Mouse (Mus musculus): Measurements from ENCODE around the gene Kdm2a. TPM values are rescaled to one million over a fixed set of nuclear protein-coding genes. Genes with fewer than 3 reads are reported as not detected.
A peak's percentile ranks its signal among the peaks of the same experiment; 100 is the strongest.

Kdm2a gene
- total and polyA plus RNA-seq, 3 experiments, result 17.3 to 51.9 (median 23.1) TPM

DNA sequence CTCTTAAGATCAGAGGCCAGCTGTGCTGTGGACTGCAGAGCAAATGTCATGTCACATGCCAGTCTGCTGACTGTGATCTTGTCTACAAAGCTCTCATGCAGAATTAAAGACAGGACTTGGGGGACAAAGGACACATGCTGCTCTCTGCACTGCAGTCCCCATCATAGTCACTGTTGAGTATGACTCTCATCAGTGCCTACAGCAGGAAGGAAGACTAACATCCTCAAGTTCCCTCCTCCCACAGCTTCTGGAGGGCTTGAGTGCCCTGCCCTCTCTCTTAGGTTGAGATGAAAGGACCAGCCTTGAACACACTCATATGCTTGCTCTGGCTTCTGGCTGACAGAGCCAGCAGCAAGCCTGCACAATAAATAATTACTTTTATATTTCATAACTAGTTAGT, 19.6 kb upstream of the Kdm2a start:
- H3K9me3 ChIP-seq (replicated peaks; ENCODE audit: low read length), result no peaks in the 10 kb centered on the region
- no peak for TF ChIP-seq RCOR1 (conservative IDR thresholded peaks at IDR 0.05; ENCODE audit: low read depth, low read length)
- TF ChIP-seq MAZ (IDR thresholded peaks at IDR 0.05; ENCODE audit: low read depth, low read length), result no peak
- TF ChIP-seq USF1 (IDR thresholded peaks at IDR 0.05; ENCODE audit: low read depth, low read length), result no peak
- no peak for TF ChIP-seq NRF1 (IDR thresholded peaks at IDR 0.05; ENCODE audit: low read depth, low read length)
- TF ChIP-seq GABPA (IDR thresholded peaks at IDR 0.05; ENCODE audit: insufficient replicate concordance, low read depth, low read length), result no peak
- TF ChIP-seq UBTF (IDR thresholded peaks at IDR 0.05; ENCODE audit: low read depth, low read length), result no peak
- no peak for TF ChIP-seq MXI1 (IDR thresholded peaks at IDR 0.05; ENCODE audit: low read depth, low read length)
- no peak for TF ChIP-seq MYC (IDR thresholded peaks at IDR 0.05; ENCODE audit: low read depth, low read length)
- no peak for TF ChIP-seq SMC3 (IDR thresholded peaks at IDR 0.05; ENCODE audit: low read depth, low read length)
- no peak for TF ChIP-seq USF2 (conservative IDR thresholded peaks at IDR 0.05; ENCODE audit: low read depth, low read length)
- no peak for TF ChIP-seq ETS1 (conservative IDR thresholded peaks at IDR 0.05; ENCODE audit: low read depth, low read length)
- TF ChIP-seq PAX5 (IDR thresholded peaks at IDR 0.05; ENCODE audit: low read length), result no peak
- no peak for TF ChIP-seq CHD2 (IDR thresholded peaks at IDR 0.05; ENCODE audit: low read length)
- no peak for TF ChIP-seq TBP (conservative IDR thresholded peaks at IDR 0.05; ENCODE audit: low read depth, low read length)
- TF ChIP-seq ZKSCAN1 (IDR thresholded peaks at IDR 0.05; ENCODE audit: borderline replicate concordance, low read depth, low read length), result no peak
- TF ChIP-seq POLR2AphosphoS2 (IDR thresholded peaks at IDR 0.05; ENCODE audit: low read depth, low read length), result no peak
- no peak for TF ChIP-seq E2F4 (IDR thresholded peaks at IDR 0.05; ENCODE audit: insufficient replicate concordance, low read depth, low read length)
- H3K27me3 ChIP-seq (replicated peaks), result no peaks in the 10 kb centered on the region
- H3K79me2 ChIP-seq (replicated peaks; ENCODE audit: control insufficient read depth, extremely low read depth, insufficient read depth, poor library complexity, severe bottlenecking), result no peaks in the 10 kb centered on the region
- H3K36me3 ChIP-seq (replicated peaks in 1 of 2; ENCODE audit: control insufficient read depth in 1 of 2, insufficient read depth in 1 of 2, low read length in 1 of 2), result peaks cover 0 to 9% of the 10 kb centered on the region in 2 experiments
- no peak overlapping the region for H3K4me3 ChIP-seq (replicated peaks in 1 of 3; ENCODE audit: low read depth in 2 of 3, low read length in 2 of 3, poor library complexity in 1 of 3)
- H3K4me1 ChIP-seq (ENCODE audit: control insufficient read depth in 1 of 2, insufficient read depth in 2 of 2), result peaks cover 0 to 8% of the 10 kb centered on the region in 2 experiments; a peak in 1 of 4 replicates
- no peak overlapping the region for H3K4me2 ChIP-seq (ENCODE audit: insufficient read depth, low read depth, poor library complexity, severe bottlenecking)
- no peak overlapping the region for H3K27ac ChIP-seq (ENCODE audit: insufficient read depth, low read depth)
- in situ Hi-C loops (cut with MboI; ENCODE audit: low pct_ligation_motif_present, low pct_unique_long_range_greater_than_20kb, low sequenced_read_pairs) (no loop called here), dilution Hi-C loops (cut with MboI; ENCODE audit: extremely low pct_ligation_motif_present, extremely low pct_unique_long_range_greater_than_20kb, low sequenced_read_pairs) (no loop called here)
- no peak overlapping the region for H3K9ac ChIP-seq (ENCODE audit: insufficient read depth, low read depth)
- DNase-seq (ENCODE audit: extremely low read depth), result no peak

- in situ Hi-C loops (cut with MboI; ENCODE audit: low pct_ligation_motif_present, low pct_unique_long_range_greater_than_20kb, low sequenced_read_pairs) (no loop called here), dilution Hi-C loops (cut with MboI; ENCODE audit: extremely low pct_ligation_motif_present, extremely low pct_unique_long_range_greater_than_20kb, low sequenced_read_pairs) (no loop called here)
- peak; percentile 71 for DNase-seq (ENCODE audit: extremely low read depth)
Observed at GRCm38 (mm10) chr19:4417183-4417582, 19.1 kb upstream of the Kdm2a start.

More at GRCm38 (mm10) chr19:4417183-4417582, 19.1 kb upstream of the Kdm2a start:
- no peak overlapping the region for H3K4me2 ChIP-seq (ENCODE audit: insufficient read depth, low read depth, poor library complexity, severe bottlenecking)
- no peak for TF ChIP-seq USF2 (conservative IDR thresholded peaks at IDR 0.05; ENCODE audit: low read depth, low read length)
- no peak for TF ChIP-seq MAX (IDR thresholded peaks at IDR 0.05; ENCODE audit: low read length)
- peak; percentile 89 for TF ChIP-seq RAD21 (IDR thresholded peaks at IDR 0.05; ENCODE audit: low read depth, low read length)
- TF ChIP-seq SMC3 (IDR thresholded peaks at IDR 0.05; ENCODE audit: low read depth, low read length), result peak; percentile 80
- TF ChIP-seq ZMIZ1 (IDR thresholded peaks at IDR 0.05; ENCODE audit: low read depth, low read length), result no peak
- TF ChIP-seq CTCF (conservative IDR thresholded peaks at IDR 0.05 in 1 of 2, IDR thresholded peaks at IDR 0.05 in 1 of 2; ENCODE audit: low read depth in 2 of 2, low read length in 2 of 2), result peak; percentile 53 to 95; a peak in 3 of 4 replicates
- TF ChIP-seq IRF4 (IDR thresholded peaks at IDR 0.05; ENCODE audit: low read depth, low read length), result 0 out of 2 replicates have a peak, but pooled peaks have one; percentile 9
- TF ChIP-seq JUN (IDR thresholded peaks at IDR 0.05; ENCODE audit: insufficient read depth, low read depth, low read length), result no peak
- TF ChIP-seq NELFE (IDR thresholded peaks at IDR 0.05; ENCODE audit: low read depth, low read length), result peak; percentile 47; the same call in 1 of the 2 replicates
- peak; percentile 34; the same call in 1 of the 2 replicates for TF ChIP-seq ELF1 (IDR thresholded peaks at IDR 0.05; ENCODE audit: low read depth, low read length)
- TF ChIP-seq HCFC1 (IDR thresholded peaks at IDR 0.05; ENCODE audit: low read depth, low read length), result 0 out of 2 replicates have a peak, but pooled peaks have one; percentile 16
- no peaks in the 10 kb centered on the region for H3K27me3 ChIP-seq (replicated peaks)
- no peaks in the 10 kb centered on the region for H3K9me3 ChIP-seq (replicated peaks; ENCODE audit: low read length)
- H3K4me1 ChIP-seq (ENCODE audit: control insufficient read depth in 1 of 2, insufficient read depth in 2 of 2), result peaks cover 0 to 5% of the 10 kb centered on the region in 2 experiments; a peak in 1 of 4 replicates
- no peak overlapping the region for H3K27ac ChIP-seq (ENCODE audit: insufficient read depth, low read depth)
- peaks cover 0 to 5% of the 10 kb centered on the region in 2 experiments for H3K36me3 ChIP-seq (replicated peaks in 1 of 2; ENCODE audit: control insufficient read depth in 1 of 2, insufficient read depth in 1 of 2, low read length in 1 of 2)
- no peak overlapping the region for H3K9ac ChIP-seq (ENCODE audit: insufficient read depth, low read depth)
- no peak overlapping the region for H3K4me3 ChIP-seq (replicated peaks in 1 of 3; ENCODE audit: low read depth in 2 of 3, low read length in 2 of 3, poor library complexity in 1 of 3)
- H3K79me2 ChIP-seq (replicated peaks; ENCODE audit: control insufficient read depth, extremely low read depth, insufficient read depth, poor library complexity, severe bottlenecking), result no peaks in the 10 kb centered on the region
